Mouse (Mus musculus): ENCODE data around the gene Bap1. TPM values are rescaled to one million over a fixed set of nuclear protein-coding genes. Genes with fewer than 3 reads are reported as not detected.
A peak's percentile ranks its signal among the peaks of the same experiment; 100 is the strongest.

Bap1 gene
- polyA plus RNA-seq, 1 experiment from 2014 or later, result 32.0 TPM

- Histone ChIP-seq H3K27me3 (ENCODE audit: control insufficient read depth, insufficient read depth, low read depth, low read length) (no peaks in the 10 kb centered on the region; the same call in none of the 2 replicates), H3K4me2 (ENCODE audit: low read depth, low read length) (no peak overlapping the region), H3K36me3 (ENCODE audit: control insufficient read depth, insufficient read depth) (no peaks in the 10 kb centered on the region), H3K4me3 (ENCODE audit: low read depth, low read length) (no peak overlapping the region), H3K4me1 (ENCODE audit: control insufficient read depth, low read depth, low read length) (peaks cover 6% of the 10 kb centered on the region), H3K9ac (ENCODE audit: low read depth, low read length) (no peak overlapping the region), H3K27ac (ENCODE audit: low read length) (no peak overlapping the region), H3K9me3 (replicated peaks; ENCODE audit: control insufficient read depth, low read length) (no peaks in the 10 kb centered on the region)
- 60% methylated on average over 9 of the region's 9 CpGs for WGBS (ENCODE audit: insufficient replicate concordance)
- no peak for ATAC-seq (ENCODE audit: low read depth)
Observed at GRCm38 (mm10) chr14:31268301-31269001, 17.2 kb downstream of the Bap1 start.

GRCm38 (mm10) chr14:31269456-31270100 is 18.3 kb downstream of the Bap1 start:
- peak; percentile 20; the same call in 1 of the 2 replicates for ATAC-seq (ENCODE audit: low read depth)

DNA sequence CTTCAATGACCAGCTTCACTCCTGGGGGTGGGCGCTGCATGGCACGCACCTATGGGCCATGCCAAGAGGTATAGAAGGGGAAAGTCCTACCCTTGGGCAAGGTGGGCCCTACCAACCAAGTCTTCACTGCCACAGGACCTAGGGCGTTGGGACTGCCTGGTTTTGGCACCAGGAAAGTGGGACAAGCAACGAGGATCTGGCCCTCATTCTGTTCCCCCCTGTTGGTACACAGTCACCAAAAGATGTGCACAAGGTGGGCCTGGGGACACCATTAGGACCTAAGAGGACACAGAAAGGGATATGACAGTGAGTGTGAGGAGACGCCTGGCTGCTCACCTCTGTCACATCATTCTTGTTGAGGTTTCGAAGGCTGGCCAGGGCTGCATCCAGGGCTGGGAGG is 19.9 kb downstream of the Bap1 start:
- 60% methylated on average over 6 of the region's 6 CpGs for WGBS (ENCODE audit: insufficient replicate concordance)
- no peak overlapping the region for H3K4me3 ChIP-seq (ENCODE audit: low read depth, low read length)
- H3K4me1 ChIP-seq (ENCODE audit: control insufficient read depth, low read depth, low read length), result peaks cover 6% of the 10 kb centered on the region
- no peak overlapping the region for H3K27ac ChIP-seq (ENCODE audit: low read length)
- H3K9ac ChIP-seq (ENCODE audit: low read depth, low read length), result no peak overlapping the region
- H3K27me3 ChIP-seq (ENCODE audit: control insufficient read depth, insufficient read depth, low read depth, low read length), result no peaks in the 10 kb centered on the region; the same call in none of the 2 replicates
- H3K36me3 ChIP-seq (ENCODE audit: control insufficient read depth, insufficient read depth), result no peaks in the 10 kb centered on the region
- no peak overlapping the region for H3K4me2 ChIP-seq (ENCODE audit: low read depth, low read length)
- ATAC-seq (ENCODE audit: low read depth), result no peak
- no peaks in the 10 kb centered on the region for H3K9me3 ChIP-seq (replicated peaks; ENCODE audit: control insufficient read depth, low read length)

More at GRCm38 (mm10) chr14:31269456-31270100, 18.3 kb downstream of the Bap1 start:
- Histone ChIP-seq H3K9ac (ENCODE audit: low read depth, low read length) (no peak overlapping the region; the same call in 1 of the 2 replicates), H3K27me3 (ENCODE audit: control insufficient read depth, insufficient read depth, low read depth, low read length) (no peaks in the 10 kb centered on the region; the same call in none of the 2 replicates), H3K4me1 (ENCODE audit: control insufficient read depth, low read depth, low read length) (peaks cover 6% of the 10 kb centered on the region), H3K4me3 (ENCODE audit: low read depth, low read length) (peak overlapping the region; percentile 36), H3K4me2 (ENCODE audit: low read depth, low read length) (peak overlapping the region; percentile 54), H3K27ac (ENCODE audit: low read length) (no peak overlapping the region), H3K36me3 (ENCODE audit: control insufficient read depth, insufficient read depth) (no peaks in the 10 kb centered on the region), H3K9me3 (replicated peaks; ENCODE audit: control insufficient read depth, low read length) (no peaks in the 10 kb centered on the region)
- WGBS (ENCODE audit: insufficient replicate concordance), result 21% methylated on average over 28 of the region's 28 CpGs

- WGBS (ENCODE audit: insufficient replicate concordance), result 19% methylated on average over 7 of the region's 7 CpGs
Observed at GRCm38 (mm10) chr14:31272164-31272563, 20.9 kb downstream of the Bap1 start.

DNA sequence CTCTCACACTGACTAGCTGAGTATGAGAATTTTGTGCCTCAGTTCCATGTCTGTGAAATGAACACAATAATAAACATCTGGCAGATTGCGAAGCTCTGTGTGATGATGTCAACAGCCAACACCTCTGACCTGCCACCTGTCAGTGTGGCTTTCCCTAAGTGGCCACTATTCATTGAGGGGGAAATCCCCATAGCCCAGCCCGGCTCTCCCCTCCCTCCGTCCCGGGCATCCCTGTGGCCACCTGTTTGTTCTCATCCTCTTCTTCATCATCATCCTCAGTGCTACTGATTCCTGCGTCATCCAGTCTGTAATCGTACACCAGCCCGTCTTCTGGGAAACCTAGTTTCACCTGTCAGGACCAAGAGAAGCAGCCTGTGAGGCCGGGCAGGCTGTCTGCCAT is 34.5 kb downstream of the Bap1 start:
- ATAC-seq (ENCODE audit: low read depth), result no peak
- H3K36me3 ChIP-seq (ENCODE audit: control insufficient read depth, insufficient read depth), result no peaks in the 10 kb centered on the region
- H3K9ac ChIP-seq (ENCODE audit: low read depth, low read length), result no peak overlapping the region
- H3K27me3 ChIP-seq (ENCODE audit: control insufficient read depth, insufficient read depth, low read depth, low read length), result no peaks in the 10 kb centered on the region
- no peak overlapping the region for H3K27ac ChIP-seq (ENCODE audit: low read length)
- H3K4me1 ChIP-seq (ENCODE audit: control insufficient read depth, low read depth, low read length), result no peaks in the 10 kb centered on the region
- H3K9me3 ChIP-seq (replicated peaks; ENCODE audit: control insufficient read depth, low read length), result no peaks in the 10 kb centered on the region
- no peak overlapping the region for H3K4me2 ChIP-seq (ENCODE audit: low read depth, low read length)
- no peak overlapping the region for H3K4me3 ChIP-seq (ENCODE audit: low read depth, low read length)
- 63% methylated on average over 8 of the region's 8 CpGs for WGBS (ENCODE audit: insufficient replicate concordance)

More at GRCm38 (mm10) chr14:31272164-31272563, 20.9 kb downstream of the Bap1 start:
- H3K36me3 ChIP-seq (ENCODE audit: control insufficient read depth, insufficient read depth), result no peaks in the 10 kb centered on the region
- no peaks in the 10 kb centered on the region for H3K9me3 ChIP-seq (replicated peaks; ENCODE audit: control insufficient read depth, low read length)
- H3K4me2 ChIP-seq (ENCODE audit: low read depth, low read length), result no peak overlapping the region
- H3K4me1 ChIP-seq (ENCODE audit: control insufficient read depth, low read depth, low read length), result peaks cover 6% of the 10 kb centered on the region
- no peak for ATAC-seq (ENCODE audit: low read depth)
- no peak overlapping the region for H3K27ac ChIP-seq (ENCODE audit: low read length)
- no peak overlapping the region for H3K4me3 ChIP-seq (ENCODE audit: low read depth, low read length)
- no peak overlapping the region for H3K9ac ChIP-seq (ENCODE audit: low read depth, low read length)
- no peaks in the 10 kb centered on the region; the same call in none of the 2 replicates for H3K27me3 ChIP-seq (ENCODE audit: control insufficient read depth, insufficient read depth, low read depth, low read length)

Other genes starting within 250 kb of the Bap1 start
- gene Spcs1, start 249.8 kb upstream of the Bap1 start, polyA plus RNA-seq (2015; fragmentation: Nextera tagmentation; extraction: Ambion mirVana), result 259 and 284 TPM in 2 replicates
- gene Pbrm1, start 232.3 kb upstream of the Bap1 start, polyA plus RNA-seq (2015; fragmentation: Nextera tagmentation; extraction: Ambion mirVana), result 50.6 and 52.9 TPM in 2 replicates
- gene Gnl3, start 232.3 kb upstream of the Bap1 start, polyA plus RNA-seq (2015; fragmentation: Nextera tagmentation; extraction: Ambion mirVana), result 54.8 and 60.1 TPM in 2 replicates
- gene Smim4, start 122.5 kb upstream of the Bap1 start, polyA plus RNA-seq (2015; fragmentation: Nextera tagmentation; extraction: Ambion mirVana), result 47.7 and 57.1 TPM in 2 replicates
- 149 and 179 TPM in 2 replicates for gene Nt5dc2, start 120.4 kb upstream of the Bap1 start, polyA plus RNA-seq (2015; fragmentation: Nextera tagmentation; extraction: Ambion mirVana)
- 25.8 and 32.2 TPM in 2 replicates for gene Stab1, start 82.8 kb upstream of the Bap1 start, polyA plus RNA-seq (2015; fragmentation: Nextera tagmentation; extraction: Ambion mirVana)
- 80.6 and 93.1 TPM in 2 replicates for gene Tnnc1, start 43.1 kb upstream of the Bap1 start, polyA plus RNA-seq (2015; fragmentation: Nextera tagmentation; extraction: Ambion mirVana)
- 94.9 and 112 TPM in 2 replicates for gene Nisch, start 34.5 kb upstream of the Bap1 start, polyA plus RNA-seq (2015; fragmentation: Nextera tagmentation; extraction: Ambion mirVana)
- 0.04 TPM in 2 replicates for gene Sema3g, start 33.6 kb upstream of the Bap1 start, polyA plus RNA-seq (2015; fragmentation: Nextera tagmentation; extraction: Ambion mirVana)
- 6.1 and 6.3 TPM in 2 replicates for gene Phf7, start 133 bp upstream of the Bap1 start, polyA plus RNA-seq (2015; fragmentation: Nextera tagmentation; extraction: Ambion mirVana)
- 0.07 and 0.14 TPM in 2 replicates for gene Dnah1, start 72.4 kb downstream of the Bap1 start, polyA plus RNA-seq (2015; fragmentation: Nextera tagmentation; extraction: Ambion mirVana)
- 15.0 and 15.2 TPM in 2 replicates for gene Capn7, start 85.2 kb downstream of the Bap1 start, polyA plus RNA-seq (2015; fragmentation: Nextera tagmentation; extraction: Ambion mirVana)
- gene Sh3bp5, start 184.6 kb downstream of the Bap1 start, polyA plus RNA-seq (2015; fragmentation: Nextera tagmentation; extraction: Ambion mirVana), result 19.3 and 22.1 TPM in 2 replicates
- gene Eaf1, start 242.9 kb downstream of the Bap1 start, polyA plus RNA-seq (2015; fragmentation: Nextera tagmentation; extraction: Ambion mirVana), result 20.8 and 22.5 TPM in 2 replicates
- 23.7 and 25.2 TPM in 2 replicates for gene Mettl6, start 243.6 kb downstream of the Bap1 start, polyA plus RNA-seq (2015; fragmentation: Nextera tagmentation; extraction: Ambion mirVana)